Mouse (Mus musculus): ENCODE measurements around the gene Podn. TPM values are rescaled to one million over a fixed set of nuclear protein-coding genes. Genes with fewer than 3 reads are reported as not detected.

Gene Podn
- polyA plus RNA-seq, 1 experiment from 2014 or later: 0.83 TPM

DNA sequence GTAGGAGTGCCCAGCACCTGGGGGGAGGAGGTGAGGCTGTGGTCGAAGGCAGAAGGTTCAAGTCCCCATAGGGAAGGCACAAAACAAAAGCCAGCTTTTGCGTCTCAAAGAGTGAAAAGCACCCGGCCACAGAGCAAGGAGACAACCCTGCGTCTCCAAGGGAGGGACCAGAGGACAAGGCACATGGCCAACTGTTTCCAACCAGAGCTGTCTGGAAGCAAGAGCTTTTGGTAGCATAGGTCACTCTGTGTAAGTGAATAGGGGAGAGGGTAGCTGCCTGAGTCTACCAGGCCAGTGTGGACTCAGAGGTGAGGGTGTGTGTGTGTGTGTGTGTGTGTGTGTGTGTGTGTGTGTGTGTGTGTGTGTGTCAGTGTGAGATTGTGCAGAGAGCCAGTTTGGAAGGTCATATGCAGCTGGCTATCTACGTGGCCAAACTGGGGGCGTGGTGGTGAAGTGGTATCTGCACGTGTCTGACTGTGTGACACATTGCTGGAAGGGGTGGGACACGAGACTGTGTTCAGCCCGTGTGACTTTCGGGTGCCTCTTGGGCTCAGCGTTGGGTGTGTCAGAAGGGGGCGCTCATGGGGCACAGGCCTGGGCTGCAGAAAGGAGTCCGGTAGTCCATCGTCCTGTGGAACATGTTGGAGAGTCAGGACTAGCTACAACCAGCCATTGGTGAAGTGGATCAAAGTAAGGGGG lies 81.0 kb downstream of the Podn start:
- Histone ChIP-seq H3K27ac (replicated peaks) (no peak overlapping the region), H3K4me1 (replicated peaks) (peaks cover 4% of the 10 kb centered on the region; the same call in 1 of the 2 replicates), H3K9ac (no peak overlapping the region), H3K4me3 (no peak overlapping the region), H3K4me2 (no peak overlapping the region), H3K27me3 (no peaks in the 10 kb centered on the region), H3K9me3 (no peaks in the 10 kb centered on the region), H3K36me3 (no peaks in the 10 kb centered on the region)
- WGBS: 67% methylated on average over 14 of the region's 14 CpGs
- no peak for ATAC-seq (ENCODE audit: low FRiP score, low read depth)

DNA sequence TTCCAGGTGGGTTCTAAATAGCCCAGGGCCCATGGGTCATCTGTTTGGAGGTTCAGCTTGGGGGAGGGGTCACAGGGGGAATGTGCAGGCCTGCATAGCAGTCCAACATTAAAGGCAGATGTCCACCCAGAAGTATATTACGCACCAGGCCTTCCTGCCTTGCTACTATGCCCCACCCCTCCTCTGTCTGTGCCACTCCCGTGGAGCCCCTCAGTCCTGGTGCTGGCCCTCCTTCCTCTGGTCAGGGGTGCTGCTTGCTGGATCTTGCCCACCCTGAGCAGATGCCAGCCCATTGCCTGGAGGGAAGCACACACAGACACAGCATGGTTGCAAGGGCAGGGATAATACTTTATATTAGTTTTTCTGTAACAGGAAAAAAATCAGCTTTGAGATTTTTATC lies 81.8 kb downstream of the Podn start:
- ATAC-seq (ENCODE audit: low FRiP score, low read depth): no peak
- WGBS: 87% methylated on average over 2 of the region's 2 CpGs
- no peaks in the 10 kb centered on the region for H3K27me3 ChIP-seq

DNA sequence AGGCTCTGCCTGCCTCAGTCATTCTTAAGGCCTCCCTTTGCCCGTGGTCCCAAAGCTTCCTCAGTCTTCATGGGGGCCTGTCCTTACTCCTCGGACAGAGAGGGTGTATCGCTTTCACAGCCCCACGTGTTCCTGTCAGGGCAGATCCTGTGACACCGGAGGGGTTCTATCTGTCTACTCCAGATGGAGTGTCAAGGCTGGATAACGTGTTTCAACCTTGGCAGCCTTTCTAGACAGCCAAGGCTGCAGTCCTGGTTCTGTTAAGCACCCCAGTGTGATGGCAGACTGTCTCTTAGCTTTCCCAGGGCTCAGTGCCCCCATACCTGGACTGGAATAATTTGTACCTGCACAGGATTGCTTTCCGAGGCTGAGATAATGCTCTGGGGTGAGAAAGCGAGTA lies 87.7 kb downstream of the Podn start:
- H3K36me3 ChIP-seq: no peaks in the 10 kb centered on the region
- H3K4me3 ChIP-seq: no peak overlapping the region
- no peak overlapping the region for H3K4me2 ChIP-seq
- no peaks in the 10 kb centered on the region for H3K27me3 ChIP-seq
- no peak for ATAC-seq (ENCODE audit: low FRiP score, low read depth)
- H3K9me3 ChIP-seq: no peaks in the 10 kb centered on the region
- no peak overlapping the region for H3K9ac ChIP-seq
- H3K4me1 ChIP-seq (replicated peaks): 0 out of 2 replicates have a peak, but pooled peaks cover 4% of the 10 kb centered on the region
- 89% methylated on average over 8 of the region's 8 CpGs for WGBS
- no peak overlapping the region for H3K27ac ChIP-seq (replicated peaks)

More for the DNA sequence above, 81.8 kb downstream of the Podn start:
- H3K4me3 ChIP-seq: no peak overlapping the region
- H3K36me3 ChIP-seq: no peaks in the 10 kb centered on the region
- H3K4me1 ChIP-seq (replicated peaks): peaks cover 4% of the 10 kb centered on the region; the same call in 1 of the 2 replicates
- H3K4me2 ChIP-seq: no peak overlapping the region
- no peak overlapping the region for H3K9ac ChIP-seq
- no peaks in the 10 kb centered on the region for H3K9me3 ChIP-seq
- no peak overlapping the region for H3K27ac ChIP-seq (replicated peaks)

DNA sequence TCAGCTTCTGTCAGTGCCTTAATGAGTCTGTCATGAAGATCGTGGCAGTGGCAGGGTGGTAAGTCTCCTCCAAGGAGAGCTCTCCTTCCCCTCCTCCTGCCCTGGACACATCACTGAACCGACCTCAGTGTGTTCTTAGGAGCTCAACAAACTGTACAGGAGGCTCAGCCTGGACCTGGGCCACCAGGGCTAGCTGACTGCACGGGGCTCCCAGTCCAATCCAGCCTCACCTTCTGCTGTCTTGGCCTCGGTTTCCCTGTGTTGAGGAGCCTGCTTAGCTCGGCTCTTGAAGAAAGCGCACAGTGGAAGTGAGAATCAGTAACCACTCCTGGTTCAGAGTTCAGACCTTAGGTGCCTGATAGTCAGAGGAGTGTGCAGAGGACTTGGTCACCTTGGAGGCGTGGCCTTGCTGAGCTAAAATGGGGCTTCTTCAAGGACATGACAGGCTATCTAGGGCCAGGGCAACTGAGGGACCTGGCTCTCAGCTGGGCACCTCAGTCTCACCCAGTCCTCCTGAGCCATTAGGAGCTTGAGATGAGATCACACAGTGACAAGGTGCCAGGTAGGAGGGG lies 88.6 kb downstream of the Podn start:
- 0 out of 2 replicates have a peak, but pooled peaks cover 4% of the 10 kb centered on the region for H3K4me1 ChIP-seq (replicated peaks)
- H3K4me2 ChIP-seq: no peak overlapping the region
- 78% methylated on average over 7 of the region's 7 CpGs for WGBS
- H3K36me3 ChIP-seq: no peaks in the 10 kb centered on the region
- no peak overlapping the region for H3K9ac ChIP-seq
- no peak overlapping the region for H3K4me3 ChIP-seq
- no peak for ATAC-seq (ENCODE audit: low FRiP score, low read depth)
- no peaks in the 10 kb centered on the region for H3K27me3 ChIP-seq
- H3K27ac ChIP-seq (replicated peaks): no peak overlapping the region
- no peaks in the 10 kb centered on the region for H3K9me3 ChIP-seq

DNA sequence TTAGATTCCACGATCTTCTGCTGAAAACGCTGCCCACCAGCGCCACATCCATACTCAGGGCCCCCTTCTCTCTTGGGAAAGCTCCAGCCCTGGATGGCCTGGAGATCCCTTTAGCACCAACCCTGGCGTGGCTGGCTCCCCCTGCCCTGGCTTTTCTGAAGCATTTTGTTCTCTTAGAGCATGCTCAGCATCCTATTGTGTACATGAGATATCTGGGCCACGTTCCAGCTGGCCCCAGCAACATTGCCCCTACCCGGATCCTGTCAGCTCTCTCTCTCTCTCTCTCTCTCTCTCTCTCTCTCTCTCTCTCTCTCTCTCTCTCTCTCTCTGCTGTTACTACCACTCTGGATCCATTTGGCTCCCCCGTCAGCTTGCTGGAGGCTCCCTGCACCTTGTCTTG lies 90.9 kb downstream of the Podn start:
- 47% methylated on average over 7 of the region's 7 CpGs for whole genome bisulfite sequencing
- Histone ChIP-seq H3K9me3 (no peaks in the 10 kb centered on the region), H3K9ac (no peak overlapping the region), H3K36me3 (no peaks in the 10 kb centered on the region), H3K27me3 (no peaks in the 10 kb centered on the region), H3K4me3 (no peak overlapping the region), H3K27ac (replicated peaks) (no peak overlapping the region), H3K4me2 (no peak overlapping the region), H3K4me1 (replicated peaks) (0 out of 2 replicates have a peak, but pooled peaks cover 4% of the 10 kb centered on the region)
- peak; percentile 61 for ATAC-seq (ENCODE audit: low FRiP score, low read depth)

DNA sequence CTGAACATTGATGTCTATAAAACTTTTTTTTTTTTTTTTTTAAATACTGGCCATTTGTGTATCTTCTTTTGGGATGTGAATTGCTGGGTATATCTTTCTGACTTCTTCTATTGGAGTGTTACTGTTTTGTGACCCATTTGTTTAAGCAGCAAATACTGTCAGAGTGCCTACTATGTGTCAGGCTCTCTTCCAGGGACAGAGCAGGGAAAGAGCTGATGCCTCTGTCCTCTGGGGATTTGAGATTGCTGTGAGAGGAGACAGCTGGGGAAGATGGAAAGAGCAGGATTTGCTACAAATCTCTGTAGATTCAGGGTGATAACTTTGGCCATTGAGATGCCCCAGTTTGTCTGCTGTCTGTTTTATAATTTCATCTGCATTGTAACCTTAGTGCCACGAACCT lies 96.9 kb downstream of the Podn start:
- Histone ChIP-seq H3K36me3 (no peaks in the 10 kb centered on the region), H3K4me1 (replicated peaks) (no peaks in the 10 kb centered on the region), H3K27ac (replicated peaks) (no peak overlapping the region), H3K9me3 (no peaks in the 10 kb centered on the region), H3K4me2 (no peak overlapping the region), H3K9ac (no peak overlapping the region), H3K4me3 (no peak overlapping the region), H3K27me3 (no peaks in the 10 kb centered on the region)
- 89% methylated on average over 1 of the region's 1 CpGs for WGBS
- no peak for ATAC-seq (ENCODE audit: low FRiP score, low read depth)

DNA sequence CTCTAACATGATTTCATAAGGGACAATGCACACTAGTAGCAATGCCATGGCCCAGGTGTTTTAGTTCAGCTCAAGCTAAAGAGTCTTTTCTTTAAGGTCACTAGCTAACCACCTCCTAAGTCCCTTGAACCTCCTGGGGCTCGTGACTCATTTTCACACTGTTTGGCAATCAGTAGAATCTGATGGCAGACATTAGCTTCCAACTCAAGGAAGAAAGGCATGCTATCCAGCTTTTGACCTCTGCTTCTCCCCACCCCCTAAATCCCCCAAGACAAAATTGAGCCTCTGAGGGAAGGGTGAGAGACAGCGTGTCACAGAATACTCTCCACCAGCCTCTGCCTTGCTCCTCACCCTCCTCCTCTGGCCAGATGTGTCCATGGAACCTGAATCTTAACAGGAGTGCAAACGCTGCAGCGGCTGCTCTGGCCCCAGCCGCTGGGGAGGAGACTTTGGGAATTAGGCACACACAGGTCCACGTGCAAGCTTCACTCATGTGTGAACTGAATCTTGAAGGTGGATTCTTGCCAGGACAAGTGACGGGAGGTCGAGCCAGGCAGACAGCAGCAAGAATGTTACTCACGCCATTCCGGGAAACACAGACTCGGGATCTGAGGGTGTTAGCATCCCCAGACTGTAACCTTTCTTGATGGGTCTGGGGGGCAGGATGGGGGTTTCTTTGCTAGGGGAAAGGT lies 97.5 kb downstream of the Podn start:
- Histone ChIP-seq H3K36me3 (no peaks in the 10 kb centered on the region), H3K4me2 (no peak overlapping the region), H3K27me3 (no peaks in the 10 kb centered on the region), H3K9ac (no peak overlapping the region), H3K4me3 (no peak overlapping the region), H3K9me3 (no peaks in the 10 kb centered on the region), H3K27ac (replicated peaks) (no peak overlapping the region), H3K4me1 (replicated peaks) (no peaks in the 10 kb centered on the region)
- no peak for ATAC-seq (ENCODE audit: low FRiP score, low read depth)
- WGBS: 41% methylated on average over 11 of the region's 11 CpGs

DNA sequence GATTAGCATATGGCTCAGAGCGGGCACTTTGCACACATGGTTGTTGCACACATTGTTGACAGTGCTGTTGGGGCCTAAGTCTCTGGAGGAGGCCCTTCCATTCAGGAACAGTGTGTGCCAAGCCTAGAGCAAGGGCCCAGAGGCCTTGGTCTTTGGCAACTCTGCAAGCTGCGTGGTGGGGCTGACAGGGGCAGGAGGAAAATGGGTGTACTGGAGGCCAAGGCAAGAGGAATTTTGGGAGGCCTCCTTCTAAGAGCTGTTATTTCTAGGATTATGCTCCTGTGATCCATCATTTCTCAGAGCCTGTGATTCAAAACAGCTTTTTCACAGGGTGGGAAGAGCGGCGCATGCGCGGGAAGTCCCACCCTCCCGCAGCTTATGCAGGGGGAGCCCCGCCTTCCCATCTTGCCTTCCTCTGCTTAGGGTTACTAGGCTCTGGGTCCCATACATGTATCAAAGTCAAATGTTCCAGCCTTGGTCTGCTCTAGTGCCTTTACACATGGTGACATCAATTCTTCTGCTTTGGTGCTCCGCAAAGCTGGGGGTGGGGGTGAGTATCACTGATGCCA lies 99.7 kb downstream of the Podn start:
- H3K9me3 ChIP-seq: no peaks in the 10 kb centered on the region
- WGBS: 86% methylated on average over 9 of the region's 9 CpGs
- H3K27ac ChIP-seq (replicated peaks): no peak overlapping the region
- no peak overlapping the region for H3K9ac ChIP-seq
- no peak for ATAC-seq (ENCODE audit: low FRiP score, low read depth)
- no peak overlapping the region for H3K4me2 ChIP-seq
- no peaks in the 10 kb centered on the region for H3K27me3 ChIP-seq
- H3K4me3 ChIP-seq: no peak overlapping the region
- no peaks in the 10 kb centered on the region for H3K4me1 ChIP-seq (replicated peaks)
- no peaks in the 10 kb centered on the region for H3K36me3 ChIP-seq

DNA sequence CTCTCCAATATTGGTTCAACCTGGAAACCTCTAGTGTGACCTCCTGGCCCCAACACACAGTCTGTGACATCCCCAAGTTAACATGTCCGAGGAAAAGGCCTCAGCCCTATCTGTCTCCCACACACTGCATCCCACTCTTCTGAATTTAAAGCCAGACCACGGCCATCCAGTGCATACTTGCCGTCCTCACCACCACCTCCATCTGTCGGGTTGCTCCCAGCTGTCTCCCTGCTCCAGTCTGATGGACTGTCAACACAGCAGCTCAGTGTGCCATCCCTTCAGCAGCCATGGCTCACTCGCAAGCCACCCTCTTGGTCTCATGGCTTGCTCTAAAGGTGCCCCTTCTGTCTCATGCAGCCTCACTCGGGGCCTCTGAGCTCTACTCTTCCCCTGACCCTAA lies 100.5 kb downstream of the Podn start:
- no peak for ATAC-seq (ENCODE audit: low FRiP score, low read depth)
- Histone ChIP-seq H3K27ac (replicated peaks) (no peak overlapping the region), H3K36me3 (no peaks in the 10 kb centered on the region), H3K4me1 (replicated peaks) (no peaks in the 10 kb centered on the region), H3K27me3 (no peaks in the 10 kb centered on the region), H3K9me3 (no peaks in the 10 kb centered on the region), H3K4me2 (no peak overlapping the region), H3K4me3 (no peak overlapping the region), H3K9ac (no peak overlapping the region)
- WGBS: 69% methylated on average over 6 of the region's 6 CpGs

DNA sequence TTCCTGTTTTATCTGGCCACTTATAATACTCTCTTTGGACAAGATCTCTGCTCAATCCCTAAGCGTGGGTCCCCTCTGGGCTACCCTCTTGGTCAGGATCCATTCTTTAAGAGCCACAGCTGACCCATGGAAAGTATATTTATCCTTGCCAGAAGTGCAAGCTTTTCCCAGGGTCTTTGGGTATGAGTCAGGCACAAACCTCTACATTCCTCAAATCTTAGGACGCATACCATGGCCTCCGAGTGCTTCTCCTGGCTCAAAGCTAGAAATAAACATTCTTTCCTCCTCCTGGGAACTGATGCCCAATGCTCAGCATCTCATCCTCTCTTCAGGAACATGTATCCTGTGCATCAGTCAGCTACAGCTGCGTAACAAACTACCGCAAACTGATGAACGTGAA lies 101.2 kb downstream of the Podn start:
- Histone ChIP-seq H3K4me3 (no peak overlapping the region), H3K4me1 (replicated peaks) (no peaks in the 10 kb centered on the region), H3K9ac (no peak overlapping the region), H3K27me3 (no peaks in the 10 kb centered on the region), H3K36me3 (no peaks in the 10 kb centered on the region), H3K4me2 (no peak overlapping the region), H3K9me3 (no peaks in the 10 kb centered on the region), H3K27ac (replicated peaks) (no peak overlapping the region)
- WGBS: 91% methylated on average over 6 of the region's 6 CpGs
- no peak for ATAC-seq (ENCODE audit: low FRiP score, low read depth)

DNA sequence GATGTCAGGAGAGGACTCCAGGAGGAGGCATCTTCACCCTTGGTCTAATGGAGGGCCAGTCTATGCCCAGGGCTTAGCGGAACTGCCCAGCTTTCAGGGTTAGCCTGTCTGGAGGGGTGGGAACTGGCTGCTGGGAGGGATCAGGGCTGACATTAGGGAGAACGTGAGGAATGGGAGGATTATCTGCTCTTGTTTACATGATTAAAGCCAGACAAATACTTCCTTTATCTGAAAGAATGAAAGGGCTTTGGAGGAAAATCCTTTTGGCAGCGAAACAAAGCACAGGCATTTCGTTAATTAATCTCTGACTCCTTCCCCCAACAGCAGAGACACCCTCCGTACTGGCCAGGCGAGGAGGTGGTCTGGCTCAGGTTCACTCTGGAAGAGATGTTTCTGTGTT lies 104.4 kb downstream of the Podn start:
- Histone ChIP-seq H3K36me3 (no peaks in the 10 kb centered on the region), H3K27ac (replicated peaks) (no peak overlapping the region), H3K27me3 (no peaks in the 10 kb centered on the region), H3K9me3 (no peaks in the 10 kb centered on the region), H3K4me3 (no peak overlapping the region), H3K9ac (no peak overlapping the region), H3K4me2 (no peak overlapping the region), H3K4me1 (replicated peaks) (no peaks in the 10 kb centered on the region)
- 23% methylated on average over 6 of the region's 6 CpGs for WGBS
- no peak for ATAC-seq (ENCODE audit: low FRiP score, low read depth)

DNA sequence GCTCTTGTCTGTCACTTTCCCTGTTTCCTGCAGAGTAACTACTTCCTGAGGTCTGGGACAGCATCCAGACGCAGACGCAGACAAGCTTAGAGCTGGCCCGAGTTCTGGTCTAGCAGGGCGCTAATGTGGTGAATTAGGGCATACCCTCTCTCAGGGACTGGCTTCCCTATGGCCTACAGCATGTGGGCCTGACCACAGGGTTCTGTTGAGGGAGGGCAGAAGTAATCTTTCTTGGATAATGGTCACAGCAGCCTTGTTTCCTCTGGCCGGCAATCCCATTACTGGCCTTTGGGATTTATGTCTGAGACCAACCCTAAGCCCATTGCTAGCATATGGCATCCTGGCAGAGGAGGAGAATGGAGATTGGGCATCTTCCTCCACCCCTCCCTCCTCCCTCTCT lies 105.4 kb downstream of the Podn start:
- ATAC-seq (ENCODE audit: low FRiP score, low read depth): no peak
- Histone ChIP-seq H3K27ac (replicated peaks) (no peak overlapping the region), H3K4me2 (no peak overlapping the region), H3K4me1 (replicated peaks) (no peaks in the 10 kb centered on the region), H3K27me3 (no peaks in the 10 kb centered on the region), H3K4me3 (no peak overlapping the region), H3K9me3 (no peaks in the 10 kb centered on the region), H3K36me3 (no peaks in the 10 kb centered on the region), H3K9ac (no peak overlapping the region)
- WGBS: 79% methylated on average over 5 of the region's 5 CpGs

Data from hindbrain, embryonic 15.5 days (tissue).